Mouse (Mus musculus): ENCODE data around the gene Gria1. TPM values are rescaled to one million over a fixed set of nuclear protein-coding genes. Genes with fewer than 3 reads are reported as not detected.

Gene Gria1
- polyA plus RNA-seq, 1 experiment = 0.21 TPM

DNA sequence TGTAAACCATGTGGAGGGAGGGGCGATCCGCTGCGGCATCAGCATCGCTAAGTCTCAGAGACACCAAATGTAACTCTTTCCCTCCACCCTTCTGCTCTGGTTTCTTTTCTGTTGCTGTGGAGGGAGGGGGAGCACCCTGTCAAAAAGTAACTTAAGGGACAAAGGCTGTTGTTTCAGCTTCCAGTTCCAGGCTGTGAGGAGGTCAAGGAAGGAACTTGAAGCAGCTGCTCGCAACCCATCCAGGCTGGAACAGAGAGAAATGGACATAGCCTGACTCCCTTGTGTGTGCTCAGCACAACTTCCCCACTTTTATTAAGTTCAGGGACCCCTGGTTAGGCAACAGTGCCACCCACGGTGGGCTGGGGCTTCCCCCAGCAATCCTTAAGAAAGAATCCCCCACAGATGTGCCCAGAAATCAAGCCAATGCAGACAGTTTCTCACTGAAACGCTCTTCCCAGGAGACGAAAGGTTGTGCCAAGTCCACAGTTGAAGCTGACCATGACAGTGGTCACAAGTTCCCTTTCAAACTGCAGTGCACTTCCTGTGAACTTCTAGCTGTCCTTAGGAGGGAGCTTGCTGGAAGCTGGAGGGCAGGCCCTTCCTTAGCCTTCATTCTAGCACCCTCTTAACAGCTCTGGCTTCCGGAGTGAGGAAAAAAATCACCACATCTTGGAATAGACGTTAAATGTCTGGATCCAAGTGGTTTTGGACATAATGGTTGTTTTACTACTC is 190.2 kb downstream of the Gria1 start:
- H3ac ChIP-seq (ENCODE audit: control insufficient read depth, insufficient read length, low read depth) = no peak overlapping the region
- no peak overlapping the region for H3K4me3 ChIP-seq (ENCODE audit: insufficient read depth, poor library complexity, severe bottlenecking)
- no peaks in the 10 kb centered on the region for H3K27me3 ChIP-seq (ENCODE audit: control insufficient read depth, insufficient read depth, insufficient read length)
- TF ChIP-seq MYOG (IDR thresholded peaks at IDR 0.05; ENCODE audit: control insufficient read depth, extremely low read depth, insufficient read length) = no peak
- H3K79me3 ChIP-seq (ENCODE audit: low read depth) = no peaks in the 10 kb centered on the region
- no peaks in the 10 kb centered on the region for H3K36me3 ChIP-seq (ENCODE audit: control insufficient read depth, insufficient read depth)
- no peaks in the 10 kb centered on the region for H3K79me2 ChIP-seq (ENCODE audit: control insufficient read depth, insufficient read depth)

DNA sequence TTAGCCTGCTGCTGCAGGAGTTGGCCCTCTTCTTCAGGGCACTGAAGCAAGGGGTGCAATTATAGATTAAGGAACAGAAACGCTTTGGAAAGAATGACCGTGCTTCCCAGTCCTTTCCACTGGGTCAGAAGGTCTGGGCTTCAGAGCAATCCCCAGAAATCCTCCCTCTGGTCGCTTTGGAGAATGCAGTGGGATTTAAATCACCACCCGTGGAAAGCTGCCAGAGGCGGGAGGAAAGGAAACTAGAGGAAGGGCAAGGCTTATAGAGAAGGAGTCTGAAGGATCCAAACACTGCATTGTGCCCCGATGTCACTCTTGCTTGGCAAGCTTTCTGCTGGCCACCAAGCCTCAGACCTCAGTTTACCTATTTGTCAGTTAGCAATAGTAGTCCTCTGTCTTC is 193.2 kb downstream of the Gria1 start:
- Histone ChIP-seq H3K4me3 (ENCODE audit: insufficient read depth, poor library complexity, severe bottlenecking) (no peak overlapping the region), H3ac (ENCODE audit: control insufficient read depth, insufficient read length, low read depth) (no peak overlapping the region), H3K36me3 (ENCODE audit: control insufficient read depth, insufficient read depth) (no peaks in the 10 kb centered on the region), H3K79me2 (ENCODE audit: control insufficient read depth, insufficient read depth) (no peaks in the 10 kb centered on the region), H3K79me3 (ENCODE audit: low read depth) (no peaks in the 10 kb centered on the region), H3K27me3 (ENCODE audit: control insufficient read depth, insufficient read depth, insufficient read length) (no peaks in the 10 kb centered on the region)
- TF ChIP-seq FOSL1 (IDR thresholded peaks at IDR 0.05; ENCODE audit: insufficient read depth, low read length, poor library complexity, severe bottlenecking) (no peak), MYOG (IDR thresholded peaks at IDR 0.05; ENCODE audit: control insufficient read depth, extremely low read depth, insufficient read length) (no peak), CEBPB (IDR thresholded peaks at IDR 0.05; ENCODE audit: low read depth) (no peak), USF1 (IDR thresholded peaks at IDR 0.05; ENCODE audit: low read depth) (no peak), MAX (IDR thresholded peaks at IDR 0.05) (no peak), MYOD1 (IDR thresholded peaks at IDR 0.05; ENCODE audit: control insufficient read depth, insufficient read length, low read depth) (no peak), CTCF (IDR thresholded peaks at IDR 0.05; ENCODE audit: control insufficient read depth, insufficient read depth, insufficient read length) (no peak)

DNA sequence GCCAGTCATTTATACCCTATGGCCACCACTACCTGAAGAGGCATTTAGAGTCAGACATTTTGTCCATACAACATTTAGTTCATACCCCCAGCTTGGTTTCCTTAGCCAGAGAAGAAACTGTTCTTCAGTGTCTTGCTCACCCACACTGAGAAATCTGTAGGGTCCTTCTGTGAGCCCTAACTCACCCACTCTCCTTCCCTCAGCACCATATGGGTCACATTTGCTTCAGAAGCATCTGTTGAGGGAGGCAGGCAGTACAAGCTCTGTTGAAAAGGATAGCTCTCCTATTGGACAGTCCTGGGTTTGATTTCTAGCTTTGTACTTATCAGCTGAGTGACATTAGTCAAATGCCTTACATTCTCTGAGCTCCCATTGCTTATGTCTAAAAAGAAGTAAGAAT is 196.1 kb downstream of the Gria1 start:
- no peaks in the 10 kb centered on the region for H3K79me2 ChIP-seq (ENCODE audit: control insufficient read depth, insufficient read depth)
- no peaks in the 10 kb centered on the region for H3K27me3 ChIP-seq (ENCODE audit: control insufficient read depth, insufficient read depth, insufficient read length)

DNA sequence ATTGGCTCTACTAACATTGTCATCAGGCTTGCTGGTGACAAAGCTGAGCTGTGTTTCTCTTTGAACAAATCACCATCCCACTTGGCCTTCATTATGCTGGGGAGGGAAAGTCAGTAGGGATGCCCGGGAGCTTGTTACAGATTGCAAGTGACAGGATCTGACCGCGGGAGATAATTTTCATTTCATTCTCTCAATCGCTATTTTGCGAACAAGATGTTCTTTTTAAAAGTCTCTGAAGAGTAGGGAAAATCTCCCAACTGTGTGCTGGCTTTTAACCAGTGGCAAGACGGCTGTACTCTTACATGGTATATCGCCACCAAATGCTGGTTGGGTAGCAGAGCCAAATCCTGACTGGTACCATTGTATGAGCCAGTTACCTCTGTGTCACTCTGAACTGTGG is 202.9 kb downstream of the Gria1 start:
- no peaks in the 10 kb centered on the region for H3K36me3 ChIP-seq (ENCODE audit: control insufficient read depth, insufficient read depth)
- TF ChIP-seq MAX (IDR thresholded peaks at IDR 0.05) (no peak), CEBPB (IDR thresholded peaks at IDR 0.05; ENCODE audit: low read depth) (no peak), FOSL1 (IDR thresholded peaks at IDR 0.05; ENCODE audit: insufficient read depth, low read length, poor library complexity, severe bottlenecking) (no peak), USF1 (IDR thresholded peaks at IDR 0.05; ENCODE audit: low read depth) (no peak), MYOG (IDR thresholded peaks at IDR 0.05; ENCODE audit: control insufficient read depth, extremely low read depth, insufficient read length) (no peak), CTCF (IDR thresholded peaks at IDR 0.05; ENCODE audit: control insufficient read depth, insufficient read depth, insufficient read length) (no peak), MYOD1 (IDR thresholded peaks at IDR 0.05; ENCODE audit: control insufficient read depth, insufficient read length, low read depth) (no peak)
- H3K27me3 ChIP-seq (ENCODE audit: control insufficient read depth, insufficient read depth, insufficient read length) = no peaks in the 10 kb centered on the region
- H3K79me3 ChIP-seq (ENCODE audit: low read depth) = no peaks in the 10 kb centered on the region
- no peak overlapping the region for H3K4me3 ChIP-seq (ENCODE audit: insufficient read depth, poor library complexity, severe bottlenecking)
- H3K79me2 ChIP-seq (ENCODE audit: control insufficient read depth, insufficient read depth) = no peaks in the 10 kb centered on the region
- H3ac ChIP-seq (ENCODE audit: control insufficient read depth, insufficient read length, low read depth) = no peak overlapping the region

More for the DNA sequence above, 196.1 kb downstream of the Gria1 start:
- Histone ChIP-seq H3K79me3 (ENCODE audit: low read depth) (no peaks in the 10 kb centered on the region), H3ac (ENCODE audit: control insufficient read depth, insufficient read length, low read depth) (no peak overlapping the region), H3K4me3 (ENCODE audit: insufficient read depth, poor library complexity, severe bottlenecking) (no peak overlapping the region), H3K36me3 (ENCODE audit: control insufficient read depth, insufficient read depth) (no peaks in the 10 kb centered on the region)
- TF ChIP-seq MAX (IDR thresholded peaks at IDR 0.05) (no peak), CTCF (IDR thresholded peaks at IDR 0.05; ENCODE audit: control insufficient read depth, insufficient read depth, insufficient read length) (no peak), USF1 (IDR thresholded peaks at IDR 0.05; ENCODE audit: low read depth) (no peak), MYOD1 (IDR thresholded peaks at IDR 0.05; ENCODE audit: control insufficient read depth, insufficient read length, low read depth) (no peak), CEBPB (IDR thresholded peaks at IDR 0.05; ENCODE audit: low read depth) (no peak), MYOG (IDR thresholded peaks at IDR 0.05; ENCODE audit: control insufficient read depth, extremely low read depth, insufficient read length) (no peak), FOSL1 (IDR thresholded peaks at IDR 0.05; ENCODE audit: insufficient read depth, low read length, poor library complexity, severe bottlenecking) (no peak)

DNA sequence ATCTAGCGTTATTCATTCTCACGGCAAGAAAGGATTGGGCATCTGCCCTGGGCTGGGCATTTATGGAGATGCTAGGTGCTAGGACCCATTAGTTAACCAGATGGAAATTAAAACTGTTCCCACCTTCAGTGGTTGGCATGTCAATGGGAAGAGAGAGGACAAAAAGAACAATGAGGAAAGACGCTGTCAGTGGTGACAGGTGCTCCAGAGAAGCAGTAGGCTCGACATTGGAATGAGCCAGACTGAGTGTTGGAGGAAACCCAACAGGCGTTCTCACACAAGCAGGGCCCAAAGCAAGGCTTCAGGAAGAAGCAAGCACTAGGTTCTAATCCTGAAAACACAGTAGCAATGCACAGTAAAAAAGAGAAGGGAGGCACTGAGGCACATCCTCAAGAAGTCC is 203.4 kb downstream of the Gria1 start:
- H3ac ChIP-seq (ENCODE audit: control insufficient read depth, insufficient read length, low read depth) = no peak overlapping the region
- H3K4me3 ChIP-seq (ENCODE audit: insufficient read depth, poor library complexity, severe bottlenecking) = no peak overlapping the region
- no peaks in the 10 kb centered on the region for H3K79me3 ChIP-seq (ENCODE audit: low read depth)
- TF ChIP-seq FOSL1 (IDR thresholded peaks at IDR 0.05; ENCODE audit: insufficient read depth, low read length, poor library complexity, severe bottlenecking) = no peak
- no peak for TF ChIP-seq MYOG (IDR thresholded peaks at IDR 0.05; ENCODE audit: control insufficient read depth, extremely low read depth, insufficient read length)
- no peak for TF ChIP-seq CEBPB (IDR thresholded peaks at IDR 0.05; ENCODE audit: low read depth)
- no peak for TF ChIP-seq MAX (IDR thresholded peaks at IDR 0.05)
- no peak for TF ChIP-seq USF1 (IDR thresholded peaks at IDR 0.05; ENCODE audit: low read depth)
- TF ChIP-seq MYOD1 (IDR thresholded peaks at IDR 0.05; ENCODE audit: control insufficient read depth, insufficient read length, low read depth) = no peak
- no peak for TF ChIP-seq CTCF (IDR thresholded peaks at IDR 0.05; ENCODE audit: control insufficient read depth, insufficient read depth, insufficient read length)
- no peaks in the 10 kb centered on the region for H3K79me2 ChIP-seq (ENCODE audit: control insufficient read depth, insufficient read depth)
- no peaks in the 10 kb centered on the region for H3K36me3 ChIP-seq (ENCODE audit: control insufficient read depth, insufficient read depth)
- no peaks in the 10 kb centered on the region for H3K27me3 ChIP-seq (ENCODE audit: control insufficient read depth, insufficient read depth, insufficient read length)
